Mouse (Mus musculus) spleen, postnatal 36 days (tissue): ENCODE measurements around the gene Crhr2.

Source experiments
- DNase-seq, 2 experiments: peaks; one replicate each; pipeline ENCODE4 v3.0.0; 2022; ENCODE audit warnings: low spot score in 2 of 2, mixed read lengths in 1 of 2

Gene Crhr2

GRCm38 (mm10) chr6:55132794-55133193 lies at the start of gene Crhr2:
Gene Crhr2, minus strand, starts transcription at chr6:55133016.
- DNase-seq = no peak

- DNase-seq = no peak
Measured at GRCm38 (mm10) chr6:55179560-55179959, 46.7 kb upstream of the Crhr2 start.

- no peak for DNase-seq
Measured at GRCm38 (mm10) chr6:55177060-55177732, 44.4 kb upstream of the Crhr2 start.

- no peak for DNase-seq
Measured at GRCm38 (mm10) chr6:55175892-55176291, 43.1 kb upstream of the Crhr2 start.

- no peak for DNase-seq
Measured at GRCm38 (mm10) chr6:55175456-55175855, 42.6 kb upstream of the Crhr2 start.

- no peak for DNase-seq
Measured at GRCm38 (mm10) chr6:55174741-55175181, 41.9 kb upstream of the Crhr2 start, which contains the start of gene Inmt. Gene Inmt, minus strand, starts transcription at chr6:55175043.

- no peak for DNase-seq
Measured at GRCm38 (mm10) chr6:55173941-55174349, 41.1 kb upstream of the Crhr2 start.

GRCm38 (mm10) chr6:55173171-55173570 lies 40.4 kb upstream of the Crhr2 start:
- no peak for DNase-seq

GRCm38 (mm10) chr6:55171638-55172037 lies 38.8 kb upstream of the Crhr2 start:
- no peak for DNase-seq

- no peak for DNase-seq
Measured at GRCm38 (mm10) chr6:55169818-55170217, 37.0 kb upstream of the Crhr2 start.

GRCm38 (mm10) chr6:55166777-55167463 lies 34.1 kb upstream of the Crhr2 start:
- DNase-seq = peak; percentile 44 to 62

GRCm38 (mm10) chr6:55163046-55163584 lies 30.3 kb upstream of the Crhr2 start:
- no peak for DNase-seq

- DNase-seq = no peak
Measured at GRCm38 (mm10) chr6:55161311-55161761, 28.5 kb upstream of the Crhr2 start.

GRCm38 (mm10) chr6:55159256-55159655 lies 26.4 kb upstream of the Crhr2 start:
- no peak for DNase-seq

GRCm38 (mm10) chr6:55152226-55152625 lies 19.4 kb upstream of the Crhr2 start:
- no peak for DNase-seq

- no peak for DNase-seq
Measured at GRCm38 (mm10) chr6:55146138-55146537, 13.3 kb upstream of the Crhr2 start.

- no peak for DNase-seq
Measured at GRCm38 (mm10) chr6:55145285-55145684, 12.5 kb upstream of the Crhr2 start.

GRCm38 (mm10) chr6:55138343-55138742 lies 5.5 kb upstream of the Crhr2 start:
- no peak for DNase-seq

GRCm38 (mm10) chr6:55133425-55133824 lies 609 bp upstream of the Crhr2 start:
- DNase-seq = no peak

- DNase-seq = no peak
Measured at GRCm38 (mm10) chr6:55131301-55131700, 1.5 kb downstream of the Crhr2 start.

GRCm38 (mm10) chr6:55130631-55131030 lies 2.2 kb downstream of the Crhr2 start:
- no peak for DNase-seq

- DNase-seq = no peak
Measured at GRCm38 (mm10) chr6:55128391-55128790, 4.4 kb downstream of the Crhr2 start.

GRCm38 (mm10) chr6:55126576-55126975 lies 6.2 kb downstream of the Crhr2 start:
- DNase-seq = no peak
